Comparison of ENCODE assay signal across 24 mouse cellular contexts in the genomic region with DNA sequence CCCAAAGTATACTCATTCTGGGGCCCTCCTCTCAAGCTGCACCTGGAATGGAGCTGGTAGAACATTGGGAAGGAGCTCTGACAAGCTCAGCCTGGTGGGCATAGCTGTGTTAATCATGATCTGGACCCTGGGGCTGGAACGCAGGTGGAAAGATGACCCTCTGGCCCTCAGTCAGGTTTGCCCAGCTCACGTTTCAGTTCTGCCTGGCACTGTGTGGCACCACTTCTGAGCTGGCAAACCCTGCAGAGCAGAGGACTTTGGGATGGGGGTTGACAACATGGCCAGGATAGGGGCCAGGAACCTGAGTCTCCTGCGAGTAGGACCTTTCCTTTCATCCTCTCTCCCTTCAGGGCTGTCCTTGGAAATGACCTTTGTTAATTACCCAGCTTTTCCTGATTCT.
DNase-seq lines count a peak whose midpoint lies in the region; ATAC-seq and TF ChIP-seq lines count a peak whose summit lies in the region.
"Had no signal": no experiment of that assay in that cellular context is flagged by ENCODE, and none has a peak within 500 bp of the region (broad histone marks: within the 10 kb centered on the region; RNA-seq: fewer than 3 reads in every experiment).

No protein-coding gene starts in this region.

- DNase-seq in adrenal gland, adult 2 months, result peak; percentile 49
- no peak for DNase-seq in adrenal gland, postnatal 14 days
- peak; percentile 7 for DNase-seq in kidney, adult 2 months
- DNase-seq in kidney, postnatal 25 days, result no peak
- no peak for DNase-seq in left cerebral cortex, adult 2 months (ENCODE audit: extremely low spot score in 1 of 2, low spot score in 2 of 2)
- DNase-seq in left cerebral cortex, postnatal 25 days (ENCODE audit: low spot score in 2 of 2), result no peak
- DNase-seq in liver, postnatal 0 days, result no peak
- no peak for DNase-seq in liver
- DNase-seq: adrenal gland, postnatal 10 days; B cell, adult 2 months; cerebellum, adult 11-12 months; cerebellum, adult 2 months; cerebellum, adult 9-10 months; cerebellum, postnatal 10 days; cerebellum, postnatal 25 days had no signal

- no peak for ATAC-seq in liver, postnatal 0 days
- ATAC-seq: activated CD4-positive, CD25-positive, alpha-beta regulatory T cell, adult 4 months; CD4-positive, CD25-positive, alpha-beta regulatory T cell, adult 4 months; forebrain, embryonic 13.5 days; forebrain, embryonic 15.5 days; Patski had no signal

- H3K36me3 ChIP-seq in kidney, adult 2 months (ENCODE audit: control insufficient read depth, insufficient read depth, low read length), result no peaks in the 10 kb centered on the region
- H3K36me3 ChIP-seq in liver, postnatal 0 days (replicated peaks; ENCODE audit: insufficient read depth, low read length), result peaks cover 4% of the 10 kb centered on the region; the same call in 1 of the 2 replicates
- H3K36me3 ChIP-seq: embryonic facial prominence, embryonic 12.5 days; forebrain, embryonic 15.5 days had no signal

- no peak for TF ChIP-seq CTCF in kidney, adult 2 months (conservative IDR thresholded peaks at IDR 0.05; ENCODE audit: insufficient read depth, insufficient read length, low read depth, low read length)
- TF ChIP-seq CTCF in left cerebral cortex, adult 2 months (IDR thresholded peaks at IDR 0.05), result no peak
- TF ChIP-seq CTCF in liver, postnatal 0 days (IDR thresholded peaks at IDR 0.05; ENCODE audit: low read depth), result no peak

- H3K27me3 ChIP-seq in kidney, adult 2 months (replicated peaks; ENCODE audit: control insufficient read depth, insufficient read depth, low read length), result no peaks in the 10 kb centered on the region
- no peaks in the 10 kb centered on the region for H3K27me3 ChIP-seq in liver, postnatal 0 days (ENCODE audit: insufficient read depth, low read length)
- H3K27me3 ChIP-seq: CH12.LX; embryonic facial prominence, embryonic 12.5 days; forebrain, embryonic 13.5 days; forebrain, embryonic 15.5 days had no signal

- no peak overlapping the region for H3K4me3 ChIP-seq in kidney, adult 2 months (ENCODE audit: insufficient read depth, low read depth, low read length)
- no peak overlapping the region for H3K4me3 ChIP-seq in left cerebral cortex, adult 2 months
- no peak overlapping the region for H3K4me3 ChIP-seq in liver, postnatal 0 days (ENCODE audit: low read depth, low read length)
- H3K4me3 ChIP-seq: embryonic facial prominence, embryonic 10.5 days; embryonic facial prominence, embryonic 12.5 days; forebrain, embryonic 13.5 days; forebrain, embryonic 15.5 days had no signal

- H3K4me1 ChIP-seq in kidney, adult 2 months (ENCODE audit: control insufficient read depth, insufficient read depth, low read length), result peaks cover 4% of the 10 kb centered on the region; the same call in 1 of the 2 replicates
- peaks cover 22% of the 10 kb centered on the region for H3K4me1 ChIP-seq in liver, postnatal 0 days (ENCODE audit: insufficient read depth)
- H3K4me1 ChIP-seq: embryonic facial prominence, embryonic 12.5 days; forebrain, embryonic 13.5 days; forebrain, embryonic 15.5 days had no signal

- intact Hi-C loops in left cerebral cortex, adult 2 months (cut with DNase I), result loop anchor here (5.0 kb wide), 1 partner anchor 41 kb away; no protein-coding TSS in a partner anchor
- intact Hi-C loops in left cerebral cortex, postnatal 25 days (cut with DNase I), result loop anchor here (1.0 to 2.0 kb wide), 2 partner anchors 130 to 138 kb away; no protein-coding TSS in a partner anchor

- no peak overlapping the region for H3K9ac ChIP-seq in liver, postnatal 0 days (replicated peaks)
- H3K9ac ChIP-seq: embryonic facial prominence, embryonic 12.5 days; forebrain, embryonic 13.5 days; forebrain, embryonic 15.5 days had no signal

- H3K9me3 ChIP-seq in liver, postnatal 0 days (ENCODE audit: low read length), result no peaks in the 10 kb centered on the region
- H3K9me3 ChIP-seq: embryonic facial prominence, embryonic 10.5 days; embryonic facial prominence, embryonic 12.5 days; forebrain, embryonic 13.5 days; forebrain, embryonic 15.5 days; G1E had no signal

- no peak for TF ChIP-seq EP300 in liver, postnatal 0 days (IDR thresholded peaks at IDR 0.05; ENCODE audit: low read depth)

- WGBS in kidney, adult 2 months, result 45% methylated on average over 3 of the region's 3 CpGs
- 64% methylated on average over 3 of the region's 3 CpGs for WGBS in liver, postnatal 0 days (ENCODE audit: insufficient replicate concordance)

- H3K4me2 ChIP-seq in liver, postnatal 0 days (ENCODE audit: low read depth, low read length), result no peak overlapping the region
- H3K4me2 ChIP-seq: embryonic facial prominence, embryonic 12.5 days; forebrain, embryonic 13.5 days; forebrain, embryonic 15.5 days had no signal

- no peak overlapping the region for H3K27ac ChIP-seq in kidney, adult 2 months (ENCODE audit: insufficient read depth, low read depth, low read length)
- H3K27ac ChIP-seq in left cerebral cortex, adult 2 months, result 0 out of 2 replicates have a peak overlapping the region, but pooled peaks have one; percentile 24
- H3K27ac ChIP-seq in liver, postnatal 0 days (ENCODE audit: low read depth), result peak overlapping the region; percentile 94
- H3K27ac ChIP-seq: embryonic facial prominence, embryonic 10.5 days; embryonic facial prominence, embryonic 12.5 days; forebrain, embryonic 13.5 days; forebrain, embryonic 15.5 days had no signal

- no peak for TF ChIP-seq POLR2A in kidney, adult 2 months (IDR thresholded peaks at IDR 0.05; ENCODE audit: low read depth, low read length)

Comparison
In these comparisons a context has a peak if more than half of its experiments do, and no peak if none do; other contexts are left out.
1. DNase-seq: peak in adrenal gland, adult 2 months (single experiment) and kidney, adult 2 months (single experiment); none in adrenal gland, postnatal 14 days (single experiment), kidney, postnatal 25 days (0 of 2), left cerebral cortex, adult 2 months (0 of 2), left cerebral cortex, postnatal 25 days (0 of 2), liver, postnatal 0 days (single experiment) and liver (single experiment).